Mouse (Mus musculus) limb, embryonic 11.5 days (tissue): Measurements from ENCODE around the gene Ccdc30. TPM values are rescaled to one million over a fixed set of nuclear protein-coding genes. Genes with fewer than 3 reads are reported as not detected.

ENCODE experiments used
- ATAC-seq: fragments of 200-750 bp; cut with Nextera tagmentation; 2 replicates; pipeline ENCODE4 v1.8.0; 2017; ENCODE audit warnings: low read depth; ENCODE audit not compliant: insufficient number of reproducible peaks, low FRiP score, low TSS enrichment
- DNase-seq: peaks from one replicate; pipeline ENCODE4 v3.0.0-alpha.2; 2015; ENCODE audit warnings: low spot score
- H3K27ac ChIP-seq: fragments of 300-500 bp; sonication (generic); replicated peaks from 2 replicates; pipeline ENCODE4 v1.5.1; 2014; ENCODE audit warnings: low read depth, mild to moderate bottlenecking, low read length
- H3K27me3 ChIP-seq: fragments of 300-500 bp; sonication (generic); 2 replicates; pipeline ENCODE4 v1.6.1; 2014; ENCODE audit warnings: mild to moderate bottlenecking, low read length, mixed read lengths; ENCODE audit not compliant: control insufficient read depth, insufficient read depth
- H3K36me3 ChIP-seq: fragments of 300-500 bp; sonication (generic); 2 replicates; pipeline ENCODE4 v1.6.1; 2014; ENCODE audit warnings: mild to moderate bottlenecking, low read length, moderate library complexity, mixed read lengths; ENCODE audit not compliant: control insufficient read depth, insufficient read depth
- H3K4me1 ChIP-seq: fragments of 300-500 bp; sonication (generic); 2 replicates; pipeline ENCODE4 v1.6.1; 2014; ENCODE audit warnings: low read length, mixed read lengths; ENCODE audit not compliant: control insufficient read depth, insufficient read depth
- H3K4me2 ChIP-seq: fragments of 300-500 bp; sonication (generic); 2 replicates; pipeline ENCODE4 v1.6.1; 2014; ENCODE audit warnings: low read depth, mild to moderate bottlenecking, moderate library complexity; ENCODE audit not compliant: severe bottlenecking
- H3K4me3 ChIP-seq: fragments of 300-500 bp; sonication (generic); 2 replicates; pipeline ENCODE4 v1.5.1; 2014; ENCODE audit warnings: low read depth, low read length
- H3K9ac ChIP-seq: fragments of 300-500 bp; sonication (generic); 2 replicates; pipeline ENCODE4 v1.6.1; 2014; ENCODE audit warnings: mild to moderate bottlenecking, low read length
- H3K9me3 ChIP-seq: fragments of 300-500 bp; sonication (generic); 2 replicates; pipeline ENCODE4 v1.6.1; 2016; ENCODE audit warnings: low read length; ENCODE audit not compliant: control insufficient read depth
- WGBS: fragments of 180-500 bp; shearing (Covaris S2); extraction: QIAGEN DNeasy Blood & Tissue Kit; methylation state at CpG from one replicate; pipeline ENCODE4 v1.1.7; 2014; 5-methylcytosine and 5-hydroxymethylcytosine counted together
- polyA plus RNA-seq: library from polyadenylated mRNA; unstranded; fragments of >200 nt; fragmentation: Nextera tagmentation; extraction: Ambion mirVana; gene quantifications from 2 replicates; pipeline ENCODE4 v1.2.1, GENCODE M21; 2014

Ccdc30 gene
- polyA plus RNA-seq, 1 experiment from 2014 or later = 7.3 TPM

DNA sequence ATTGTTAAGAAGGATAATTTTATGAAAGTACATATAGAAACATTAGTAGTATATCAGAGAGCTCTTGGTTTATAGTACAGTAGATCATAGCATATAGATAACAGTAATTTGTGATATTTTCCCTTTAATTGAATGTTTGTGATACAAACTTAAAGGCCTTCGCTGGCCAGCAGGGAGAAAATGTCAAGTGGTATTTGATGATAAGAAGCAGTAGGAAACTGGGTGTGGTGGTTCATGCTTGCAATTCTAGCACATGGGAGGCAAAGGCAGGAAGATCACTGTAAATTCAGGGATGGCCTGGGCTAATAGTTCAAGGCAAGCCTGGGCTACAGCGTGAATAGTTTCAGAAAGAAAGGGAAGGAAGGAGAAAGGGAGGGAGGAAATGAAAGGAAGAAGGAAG is 9.8 kb upstream of the Ccdc30 start:
- H3K4me1 ChIP-seq = peaks cover 10% of the 10 kb centered on the region; the same call in 1 of the 2 replicates
- no peak for ATAC-seq
- no peak overlapping the region for H3K4me3 ChIP-seq
- H3K27me3 ChIP-seq = no peaks in the 10 kb centered on the region
- no peaks in the 10 kb centered on the region for H3K9me3 ChIP-seq
- 85% methylated on average over 2 of the region's 2 CpGs for WGBS
- H3K36me3 ChIP-seq = no peaks in the 10 kb centered on the region
- H3K4me2 ChIP-seq = no peak overlapping the region
- H3K27ac ChIP-seq = no peak overlapping the region
- H3K9ac ChIP-seq = no peak overlapping the region
- no peak for DNase-seq

DNA sequence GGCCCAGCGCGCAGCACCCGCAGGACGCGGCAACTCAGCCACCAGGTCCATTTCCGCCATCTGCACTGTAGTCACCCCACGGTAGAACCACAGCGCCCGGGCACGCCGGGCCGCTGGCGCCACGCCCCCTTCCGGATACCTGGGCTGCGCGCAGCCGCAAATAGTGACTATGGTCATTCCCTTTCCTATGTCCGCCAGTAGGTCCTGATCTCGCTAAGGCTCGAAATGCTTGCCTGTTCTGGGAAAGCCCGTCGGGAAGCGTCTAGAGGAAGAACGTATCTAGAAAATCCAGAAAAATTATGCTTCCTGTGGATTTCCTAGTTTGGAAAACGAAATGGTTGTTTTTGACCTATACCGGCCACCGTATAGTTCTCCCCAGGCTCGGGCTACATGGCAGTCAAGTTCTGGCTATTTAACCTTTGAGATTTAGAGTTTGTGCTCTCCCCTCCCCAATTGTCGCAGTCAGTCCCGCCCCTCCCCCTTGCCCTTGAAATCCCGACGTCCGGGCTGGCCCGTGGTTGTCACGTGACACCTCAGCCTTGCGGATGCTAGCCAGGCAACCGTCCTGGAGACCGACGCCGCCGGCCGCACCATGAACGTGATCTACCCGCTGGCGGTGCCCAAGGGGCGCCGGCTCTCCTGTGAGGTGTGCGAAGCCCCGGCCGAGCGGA is 7.1 kb upstream of the Ccdc30 start, which contains the start of the genes Ppcs and Zmynd12:
Gene Ppcs (minus strand): TSS at position 127 of the 671 bp plus-strand sequence.
Gene Zmynd12 (plus strand): TSS at position 521 of the 671 bp plus-strand sequence.
- peak; percentile 92 for DNase-seq
- H3K4me1 ChIP-seq = peaks cover 10% of the 10 kb centered on the region; the same call in 1 of the 2 replicates
- H3K4me3 ChIP-seq = peak within 1 kb of the TSS; percentile 80
- H3K4me2 ChIP-seq = peak within 1 kb of the TSS; percentile 88
- H3K9me3 ChIP-seq = no peaks in the 10 kb centered on the region
- H3K27ac ChIP-seq = peak within 1 kb of the TSS; percentile 72
- no peaks in the 10 kb centered on the region for H3K27me3 ChIP-seq
- H3K9ac ChIP-seq = peak within 1 kb of the TSS; percentile 82
- H3K36me3 ChIP-seq = no peaks in the 10 kb centered on the region
- peak; percentile 95 for ATAC-seq
- WGBS = 1% methylated on average over 52 of the region's 52 CpGs

DNA sequence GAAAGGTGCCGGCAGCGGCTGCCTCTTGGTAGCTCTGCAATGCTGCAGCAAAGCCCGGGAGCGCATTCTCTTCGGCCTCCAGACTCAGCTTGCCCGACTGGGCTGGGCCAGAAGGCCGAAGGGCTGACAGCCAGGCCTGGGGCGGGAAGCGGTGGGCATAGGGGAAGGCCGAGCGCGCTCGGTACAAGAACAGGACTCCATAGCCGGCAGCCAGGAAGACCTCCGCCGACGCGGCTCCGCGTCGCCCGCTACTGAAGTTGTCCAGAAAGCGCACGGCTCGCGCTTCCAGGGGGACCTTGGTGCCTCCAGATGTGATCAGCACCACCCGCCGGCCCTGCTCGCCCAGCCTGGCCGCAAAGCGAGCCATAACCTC is 6.6 kb upstream of the Ccdc30 start:
- H3K27me3 ChIP-seq = no peaks in the 10 kb centered on the region
- ATAC-seq = peak; percentile 65
- H3K9ac ChIP-seq = peak overlapping the region; percentile 82
- H3K36me3 ChIP-seq = no peaks in the 10 kb centered on the region
- WGBS = 2% methylated on average over 31 of the region's 31 CpGs
- no peaks in the 10 kb centered on the region for H3K9me3 ChIP-seq
- DNase-seq = no peak
- H3K4me3 ChIP-seq = peak overlapping the region; percentile 80
- H3K4me2 ChIP-seq = peak overlapping the region; percentile 88
- peaks cover 10% of the 10 kb centered on the region; the same call in 1 of the 2 replicates for H3K4me1 ChIP-seq
- peak overlapping the region; percentile 72 for H3K27ac ChIP-seq

DNA sequence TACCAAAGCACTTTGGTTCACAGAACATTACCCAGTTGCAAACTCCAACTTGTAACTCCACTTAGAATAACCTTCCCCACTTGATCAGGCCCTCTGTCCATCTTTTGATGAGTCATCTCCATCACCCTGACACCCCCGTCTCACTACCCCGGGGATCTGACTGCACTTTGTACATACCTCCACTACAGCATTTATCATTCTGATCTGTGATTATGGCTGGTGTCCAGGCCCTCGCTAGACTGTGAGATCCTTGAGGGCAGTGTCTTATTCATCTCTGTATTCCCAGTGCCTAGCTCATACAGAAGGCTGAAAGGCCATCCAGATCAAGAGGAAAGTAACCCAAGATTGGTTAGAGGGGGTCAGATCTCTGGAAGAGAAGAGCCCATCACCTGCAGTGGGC is 5.9 kb upstream of the Ccdc30 start:
- H3K9ac ChIP-seq = peak overlapping the region; percentile 82; the same call in 1 of the 2 replicates
- 60% methylated on average over 3 of the region's 3 CpGs for WGBS

DNA sequence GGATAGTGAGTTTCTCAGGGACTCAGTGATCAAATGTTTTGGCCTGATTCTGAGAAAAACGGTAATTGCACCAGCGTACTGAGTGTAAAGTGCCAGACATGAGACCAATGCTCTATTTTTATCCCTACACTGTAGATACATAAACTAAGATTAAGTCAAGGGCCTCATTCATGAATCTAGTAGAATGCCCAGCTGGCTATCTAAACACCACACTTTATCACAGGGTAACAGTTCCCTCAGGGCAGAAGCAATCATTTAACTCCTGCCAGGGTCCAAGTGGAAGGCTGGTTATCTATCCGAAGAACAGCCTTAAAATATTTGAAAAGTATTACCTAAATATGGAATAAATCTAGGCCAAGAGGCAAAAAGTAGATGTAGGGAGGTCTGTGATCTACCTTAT is 2.6 kb upstream of the Ccdc30 start:
- WGBS = 90% methylated on average over 3 of the region's 3 CpGs

More for the DNA sequence above, 5.9 kb upstream of the Ccdc30 start:
- Histone ChIP-seq H3K27me3 (no peaks in the 10 kb centered on the region), H3K4me2 (peak overlapping the region; percentile 88), H3K9me3 (no peaks in the 10 kb centered on the region), H3K27ac (no peak overlapping the region), H3K4me1 (peaks cover 10% of the 10 kb centered on the region; the same call in 1 of the 2 replicates), H3K4me3 (peak overlapping the region; percentile 80), H3K36me3 (no peaks in the 10 kb centered on the region)
- DNase-seq (no peak), ATAC-seq (no peak)

DNA sequence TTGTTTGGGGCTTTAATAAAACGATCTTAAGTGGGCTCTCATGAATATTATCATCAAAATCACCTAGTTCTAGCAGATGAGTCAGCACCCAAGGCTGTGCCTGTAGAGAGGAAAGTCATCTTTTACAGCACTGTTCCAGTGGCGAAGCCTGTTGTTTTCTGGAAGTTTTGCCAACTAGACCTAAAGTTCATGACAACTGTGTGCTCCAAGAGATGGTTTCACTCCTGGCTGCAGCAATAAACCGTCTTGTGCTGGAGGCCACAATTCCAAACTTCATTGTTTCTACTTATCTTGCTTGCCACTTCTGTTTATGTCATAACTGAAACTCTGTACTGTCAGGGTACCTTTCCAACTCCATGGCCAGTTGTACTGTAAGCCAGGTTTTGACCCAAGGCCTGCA is 1.9 kb upstream of the Ccdc30 start:
- no peak overlapping the region for H3K9ac ChIP-seq
- H3K4me2 ChIP-seq = no peak overlapping the region
- 82% methylated on average over 3 of the region's 3 CpGs for WGBS
- H3K4me1 ChIP-seq = peaks cover 11% of the 10 kb centered on the region
- DNase-seq = no peak
- no peak for ATAC-seq
- H3K27ac ChIP-seq = no peak overlapping the region
- H3K4me3 ChIP-seq = no peak overlapping the region
- H3K9me3 ChIP-seq = no peaks in the 10 kb centered on the region
- H3K36me3 ChIP-seq = no peaks in the 10 kb centered on the region
- H3K27me3 ChIP-seq = no peaks in the 10 kb centered on the region

More for the DNA sequence above, 2.6 kb upstream of the Ccdc30 start:
- Histone ChIP-seq H3K4me3 (no peak overlapping the region), H3K27ac (no peak overlapping the region), H3K4me2 (no peak overlapping the region), H3K36me3 (no peaks in the 10 kb centered on the region), H3K9ac (no peak overlapping the region), H3K4me1 (peaks cover 11% of the 10 kb centered on the region), H3K27me3 (no peaks in the 10 kb centered on the region), H3K9me3 (no peaks in the 10 kb centered on the region)
- DNase-seq (no peak), ATAC-seq (no peak)

DNA sequence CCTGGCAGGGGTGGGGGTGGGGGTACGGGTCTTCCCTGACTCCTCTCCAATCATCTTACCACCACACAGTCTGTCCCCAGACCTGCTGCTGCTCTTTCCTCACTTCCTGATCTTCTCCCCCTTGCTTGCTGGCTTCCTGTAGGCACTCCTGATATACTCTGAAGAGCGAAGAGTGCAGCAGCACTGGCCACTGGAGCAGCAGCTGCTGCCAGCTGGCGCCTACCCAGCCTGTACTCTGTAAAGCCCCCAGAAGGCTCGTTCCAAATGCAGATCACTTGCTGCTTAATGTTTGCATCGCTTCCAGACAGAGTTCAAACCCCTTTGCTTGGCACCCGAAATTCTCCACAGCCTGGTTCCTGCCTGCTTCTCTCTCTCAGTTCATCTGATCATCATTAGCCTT is 2.5 kb downstream of the Ccdc30 start:
- DNase-seq = no peak
- no peak overlapping the region for H3K4me3 ChIP-seq
- 83% methylated on average over 6 of the region's 6 CpGs for WGBS
- no peaks in the 10 kb centered on the region for H3K9me3 ChIP-seq
- no peak overlapping the region for H3K27ac ChIP-seq
- no peaks in the 10 kb centered on the region for H3K36me3 ChIP-seq
- H3K27me3 ChIP-seq = no peaks in the 10 kb centered on the region
- ATAC-seq = no peak
- peaks cover 3% of the 10 kb centered on the region for H3K4me1 ChIP-seq
- H3K9ac ChIP-seq = no peak overlapping the region
- H3K4me2 ChIP-seq = no peak overlapping the region

DNA sequence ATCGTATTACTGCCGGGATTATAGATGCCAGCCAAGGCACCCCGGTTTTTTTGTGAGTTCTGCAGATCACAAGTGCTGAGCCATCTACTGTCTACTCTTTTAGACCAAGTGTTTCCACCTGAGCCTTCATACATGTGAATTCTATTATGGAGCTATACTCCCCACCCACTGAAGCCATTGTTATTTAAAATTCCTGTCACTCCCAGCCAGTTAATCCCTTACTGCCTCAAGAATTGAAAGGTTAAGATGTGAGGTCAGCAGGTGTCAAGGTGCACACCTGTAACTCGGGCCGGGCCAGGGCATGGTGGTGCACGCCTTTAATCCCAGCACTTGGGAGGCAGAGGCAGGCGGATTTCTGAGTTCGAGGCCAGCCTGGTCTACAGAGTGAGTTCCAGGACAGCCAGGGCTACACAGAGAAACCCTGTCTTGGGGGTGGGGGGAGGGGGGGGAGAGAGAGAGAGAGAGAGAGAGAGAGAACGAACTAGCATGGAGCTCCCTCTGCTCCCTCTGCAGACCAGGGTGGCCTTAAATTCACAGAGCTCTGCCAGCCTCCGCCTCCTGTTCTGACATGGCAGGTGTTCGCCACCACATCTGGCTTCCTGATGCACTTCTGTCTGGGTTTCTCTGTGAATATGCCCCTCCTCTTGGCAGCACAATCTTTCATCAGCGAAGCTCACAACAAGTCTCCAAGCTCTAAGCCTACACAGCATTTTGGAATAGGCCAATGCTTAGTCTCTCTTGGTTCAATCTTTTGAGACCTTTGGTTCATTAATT is 3.3 kb downstream of the Ccdc30 start:
- DNase-seq (no peak), ATAC-seq (no peak)
- WGBS = 76% methylated on average over 12 of the region's 12 CpGs
- no peak overlapping the region for H3K4me3 ChIP-seq
- no peaks in the 10 kb centered on the region for H3K36me3 ChIP-seq
- no peaks in the 10 kb centered on the region for H3K9me3 ChIP-seq
- H3K27me3 ChIP-seq = no peaks in the 10 kb centered on the region
- no peak overlapping the region for H3K9ac ChIP-seq
- no peak overlapping the region for H3K27ac ChIP-seq
- no peak overlapping the region for H3K4me2 ChIP-seq
- H3K4me1 ChIP-seq = peaks cover 3% of the 10 kb centered on the region
